Mouse (Mus musculus) telencephalon, adult 2 months (tissue): Measurements from ENCODE around the gene Frmpd3.
"Not testable (repeated sequence)": the region's sequence is repeated elsewhere in the genome, so short reads cannot be mapped to it uniquely, and the experiment has no call there.

Experiments used
- DNase-seq: peaks from one replicate; pipeline ENCODE4 v3.0.0-alpha.2; 2011; ENCODE audit warnings: low read depth, low spot score

Gene Frmpd3

DNA sequence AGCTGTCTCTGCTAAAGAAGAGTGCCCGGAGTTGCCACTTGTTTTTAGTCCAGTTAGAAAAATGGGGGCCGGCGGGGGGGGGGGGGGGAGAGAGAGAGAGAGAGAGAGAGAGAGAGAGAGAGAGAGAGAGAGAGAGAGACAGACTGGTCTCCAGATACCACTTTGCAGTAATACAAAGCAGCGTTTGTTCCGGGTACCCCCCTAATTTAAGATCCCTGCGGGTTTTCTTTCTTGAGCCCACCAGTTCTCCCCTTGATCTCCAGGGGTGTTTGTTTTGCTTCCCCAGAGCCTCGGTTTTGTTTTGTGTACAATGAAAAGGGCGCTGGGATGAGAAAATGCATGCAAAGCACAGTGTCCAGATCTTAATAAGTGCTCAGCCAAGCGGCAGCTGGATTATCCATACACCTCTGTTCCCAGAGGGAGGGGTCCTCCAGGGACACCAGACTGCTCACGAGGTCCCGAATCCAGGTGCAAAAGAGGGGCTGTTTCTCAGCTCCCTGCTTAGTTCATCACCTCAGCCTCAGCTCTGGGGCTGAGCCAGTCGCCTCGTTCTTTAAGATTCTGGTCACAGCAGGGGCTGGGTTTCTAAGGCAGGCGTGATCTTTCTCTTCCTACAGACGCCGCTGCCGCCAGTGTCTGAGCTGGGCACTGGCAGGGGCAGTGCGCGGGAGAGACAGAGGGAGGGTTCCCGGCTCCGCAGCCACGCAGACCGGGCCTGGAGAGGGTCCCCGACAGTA, at the start of gene Frmpd3:
Gene Frmpd3, plus strand, starts transcription at position 608 of the 737 bp plus-strand sequence.
- DNase-seq: no peak

DNA sequence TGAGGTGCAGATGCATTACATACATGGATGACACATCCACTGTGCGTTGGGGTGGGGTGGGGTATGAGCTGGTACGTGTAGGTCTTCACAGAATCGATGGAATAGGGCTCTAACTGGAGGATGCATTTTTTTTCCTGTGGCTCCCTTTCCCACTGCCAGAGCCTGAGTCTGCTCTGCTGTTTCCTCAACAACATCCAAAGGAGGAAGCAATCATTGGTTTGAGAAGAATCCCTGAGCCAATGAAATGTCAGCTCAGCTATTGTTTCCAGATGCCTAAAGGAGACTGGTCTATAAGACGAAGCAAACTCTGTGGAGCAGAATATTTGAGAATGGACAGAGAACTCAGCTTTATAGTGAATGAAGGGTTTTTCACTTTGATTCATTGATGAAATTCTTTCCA, 38.3 kb upstream of the Frmpd3 start:
- no peak for DNase-seq

DNA sequence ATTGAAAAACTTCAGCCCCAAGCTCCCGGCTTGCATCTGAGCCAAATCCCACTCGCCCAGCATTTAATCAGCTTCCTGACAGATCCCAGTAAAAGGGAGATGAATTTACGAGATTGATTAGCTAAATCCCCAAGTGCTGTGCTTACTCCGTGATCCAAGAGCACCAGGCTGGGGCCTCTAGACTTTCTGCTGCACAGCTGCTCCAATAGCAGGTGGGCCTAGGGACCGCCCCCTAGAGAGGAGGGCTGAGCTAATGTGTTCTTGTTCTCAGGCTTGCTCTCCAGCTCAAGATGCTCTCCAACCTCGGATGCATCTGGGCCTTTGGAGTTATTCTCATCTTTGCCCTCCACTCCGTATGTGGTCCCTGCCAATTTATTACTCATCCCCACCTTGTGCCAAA, 36.4 kb upstream of the Frmpd3 start:
- peak; percentile 5 for DNase-seq

DNA sequence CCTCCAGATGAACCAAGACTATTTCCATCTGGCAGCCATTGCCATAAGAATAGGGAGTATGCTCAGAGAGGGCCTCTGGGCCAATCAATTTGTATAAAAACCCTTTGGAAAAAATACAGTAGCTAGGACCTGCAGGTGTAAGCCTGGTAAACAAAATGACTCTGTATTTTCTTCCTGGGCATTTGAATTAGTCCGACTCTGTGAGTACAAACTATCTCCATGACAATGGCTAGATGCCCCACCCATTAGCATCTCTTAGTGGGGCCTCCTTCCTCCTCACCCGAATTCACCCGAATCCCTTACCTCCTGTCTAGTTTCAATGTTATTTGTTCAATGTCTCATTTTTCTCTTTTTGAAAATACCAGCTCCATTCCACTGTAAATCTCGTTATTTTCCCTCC, 24.1 kb upstream of the Frmpd3 start:
- no peak for DNase-seq

DNA sequence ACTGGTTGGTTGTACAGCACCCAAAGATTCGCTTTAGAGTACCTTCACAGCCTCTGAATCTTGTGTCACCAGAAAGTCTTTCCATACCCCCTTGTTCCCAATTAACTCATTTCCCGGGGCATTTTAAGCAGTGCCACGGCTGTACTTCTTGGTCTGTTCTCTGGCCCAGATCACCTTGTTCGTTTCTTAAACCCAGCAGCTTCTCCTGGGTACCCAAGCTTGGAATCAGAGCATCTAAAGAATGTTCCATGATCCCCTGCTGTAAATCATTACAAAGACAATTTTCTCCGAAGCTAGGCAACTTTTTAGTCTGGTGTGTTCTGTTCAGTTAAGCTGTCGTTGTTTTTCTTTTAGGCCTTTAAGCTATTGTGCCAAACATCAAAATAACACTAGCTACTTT, 22.9 kb upstream of the Frmpd3 start:
- DNase-seq: no peak

DNA sequence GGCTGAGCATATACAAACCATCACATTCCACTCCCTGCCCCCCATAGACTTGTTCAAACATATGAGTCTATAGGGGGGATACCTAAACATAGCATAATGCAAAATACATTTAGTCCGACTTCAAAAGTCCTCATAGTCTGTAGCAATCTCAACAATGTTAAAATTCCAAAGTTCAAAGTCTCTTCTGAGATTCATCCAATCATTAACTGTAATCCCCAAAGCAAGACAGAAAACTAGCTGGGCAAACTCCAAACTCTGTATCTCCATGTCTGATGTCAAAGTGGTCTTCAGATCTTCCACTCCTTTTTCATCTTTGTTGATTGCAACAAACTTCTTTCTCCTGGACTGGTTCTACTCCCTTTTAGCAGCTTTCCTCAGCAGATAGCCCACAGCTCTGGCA, 21.4 kb upstream of the Frmpd3 start:
- not testable (repeated sequence) for DNase-seq

DNA sequence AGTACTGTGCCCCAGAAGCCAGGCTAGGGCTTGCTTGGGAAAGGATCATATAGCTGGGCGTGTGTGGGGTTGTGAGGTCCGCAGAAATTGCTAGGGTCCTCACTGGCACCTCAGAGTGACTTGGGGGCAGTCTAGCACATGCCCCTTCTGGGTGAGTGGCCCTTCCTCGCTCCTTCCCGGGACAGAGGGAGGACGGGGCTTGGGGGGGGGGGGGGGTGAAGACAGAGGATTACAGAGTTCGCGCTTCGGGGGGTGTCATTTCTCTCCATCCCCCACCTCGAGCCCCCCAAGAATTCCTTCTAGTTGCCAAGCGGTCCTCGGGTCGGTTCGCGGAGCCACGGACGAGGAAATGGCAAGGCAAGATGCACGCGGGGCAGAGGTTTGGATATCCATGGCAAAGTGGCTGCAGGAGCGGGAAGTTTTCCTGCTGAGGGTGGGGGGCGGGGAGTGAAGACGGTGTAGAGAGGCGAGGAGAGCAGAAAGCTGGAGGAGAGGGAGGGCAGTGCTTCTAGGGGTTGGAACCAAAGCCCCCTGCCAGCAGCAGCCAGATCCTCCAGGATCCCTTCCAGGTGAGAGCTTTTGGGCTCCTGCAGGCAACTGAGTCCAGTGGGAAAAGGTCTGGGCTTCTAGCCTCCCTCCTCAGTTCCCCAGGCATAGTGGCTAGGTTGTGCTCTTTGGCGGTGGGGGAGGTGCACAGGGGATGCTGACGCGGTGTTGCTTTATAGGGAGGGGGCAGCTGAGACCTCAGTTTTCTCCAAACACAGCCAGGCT, 515 bp downstream of the Frmpd3 start:
- DNase-seq: no peak

DNA sequence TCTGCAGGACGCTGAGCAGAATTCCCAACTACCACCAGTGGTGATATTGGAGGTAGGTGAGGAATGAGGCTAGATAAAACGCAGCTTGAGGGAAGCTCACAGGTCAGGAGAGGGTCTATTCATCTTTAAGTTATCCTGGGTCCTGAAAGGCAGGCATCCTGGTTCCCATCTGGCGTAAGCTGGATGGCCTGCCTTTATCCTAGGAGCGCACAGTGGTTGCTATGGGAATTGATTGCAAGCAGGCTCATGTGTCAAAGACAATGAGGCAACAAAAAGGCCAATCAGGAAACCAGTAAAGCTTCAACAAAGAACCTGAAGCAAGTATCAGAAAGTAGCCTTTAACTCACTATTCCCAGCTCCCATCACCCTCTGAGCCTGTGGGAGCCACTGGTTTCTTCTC, 33.6 kb downstream of the Frmpd3 start:
- no peak for DNase-seq

DNA sequence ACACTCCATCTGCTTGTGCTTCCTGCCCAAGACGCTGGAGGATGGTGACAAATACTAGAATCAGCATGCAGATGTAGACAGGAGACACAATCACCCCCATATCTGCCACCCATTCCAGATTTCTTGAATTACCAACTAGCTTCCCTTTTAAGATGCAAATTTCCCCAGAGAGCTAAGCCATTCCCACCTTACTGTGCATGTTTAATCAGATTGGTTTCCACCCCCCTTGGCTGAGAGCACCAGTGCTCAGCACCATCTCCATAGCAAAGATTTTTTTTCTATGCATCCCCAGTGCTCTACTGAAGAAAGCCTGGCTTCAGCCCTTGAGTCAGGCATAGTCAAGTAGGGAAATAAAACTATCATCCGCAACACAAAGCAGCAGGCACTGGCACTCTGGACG, 57.9 kb downstream of the Frmpd3 start:
- peak; percentile 54 for DNase-seq

DNA sequence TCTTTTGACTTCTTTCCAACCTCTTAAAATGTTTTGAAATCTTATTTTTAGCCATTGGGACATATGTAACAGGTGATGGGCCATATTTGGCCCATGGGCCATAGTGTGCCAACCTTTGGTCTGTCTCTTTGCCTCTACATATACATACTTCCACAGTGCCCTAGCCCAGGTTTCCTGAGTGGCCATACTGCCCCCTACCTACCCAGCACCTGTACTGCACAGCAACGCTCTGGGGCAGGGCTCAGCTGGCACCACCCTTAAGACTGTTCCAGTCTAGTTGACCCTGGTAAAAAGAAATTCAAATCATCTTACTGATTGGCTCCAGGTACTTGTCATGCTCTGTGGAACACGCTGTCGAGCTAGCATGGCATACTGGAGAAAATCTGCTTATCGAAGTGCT, 60.8 kb downstream of the Frmpd3 start:
- no peak for DNase-seq

DNA sequence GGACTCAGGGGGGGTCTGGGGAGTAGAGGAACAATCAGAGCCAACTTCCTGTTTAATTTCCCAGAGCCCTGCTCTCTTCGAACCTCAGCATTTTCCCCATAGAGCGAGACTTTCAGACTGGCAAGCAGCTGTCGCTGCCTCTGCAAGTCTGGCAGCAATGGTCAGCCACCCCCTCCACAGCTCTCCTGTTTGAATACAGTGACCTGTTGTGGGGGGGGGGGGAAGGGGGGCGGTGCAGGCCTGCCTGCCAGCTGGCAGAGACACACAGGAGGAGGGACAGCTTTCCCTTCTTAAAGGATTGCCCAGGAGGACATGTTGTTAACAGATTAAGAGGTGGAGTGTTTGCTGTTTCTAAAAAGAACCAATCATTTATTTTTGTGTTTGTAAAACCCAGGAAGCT, 64.0 kb downstream of the Frmpd3 start:
- DNase-seq: no peak

DNA sequence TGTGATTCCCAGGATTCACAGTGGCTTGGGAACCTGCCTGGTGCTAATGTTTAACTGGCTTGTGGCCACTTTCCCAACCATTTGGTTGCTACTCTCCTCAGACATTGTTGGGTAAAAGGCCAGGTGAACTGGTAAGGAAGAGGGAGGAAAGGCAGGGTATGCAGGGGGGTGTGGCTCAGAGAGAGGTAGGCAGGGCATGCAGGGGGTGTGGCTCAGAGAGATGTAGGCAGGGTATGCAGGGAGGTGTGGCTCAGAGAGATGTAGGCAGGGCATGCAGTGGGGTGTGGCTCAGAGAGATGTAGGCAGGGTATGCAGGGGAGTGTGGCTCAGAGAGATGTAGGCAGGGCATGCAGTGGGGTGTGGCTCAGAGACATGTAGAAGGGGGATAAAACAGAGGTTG, 64.4 kb downstream of the Frmpd3 start:
- DNase-seq: no peak

DNA sequence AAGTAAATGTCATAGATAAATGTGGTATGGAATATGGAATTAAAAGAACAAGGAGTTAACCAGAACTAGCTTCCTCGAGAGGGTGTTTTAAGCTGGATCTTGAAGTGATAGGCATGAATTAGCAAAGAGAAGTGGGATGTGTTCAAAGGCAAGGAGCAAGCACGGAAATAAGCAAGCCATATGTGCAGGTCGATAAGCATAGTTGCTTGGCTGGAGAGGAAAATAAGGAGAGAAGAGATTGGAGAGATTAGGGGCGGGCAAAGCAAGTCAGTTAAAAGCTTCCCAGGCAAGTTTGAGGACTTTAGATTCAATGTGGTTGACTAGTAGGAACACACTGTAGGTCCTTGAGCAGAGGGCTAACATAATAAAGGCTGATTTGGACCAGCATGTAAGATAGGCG, 65.5 kb downstream of the Frmpd3 start:
- no peak for DNase-seq

DNA sequence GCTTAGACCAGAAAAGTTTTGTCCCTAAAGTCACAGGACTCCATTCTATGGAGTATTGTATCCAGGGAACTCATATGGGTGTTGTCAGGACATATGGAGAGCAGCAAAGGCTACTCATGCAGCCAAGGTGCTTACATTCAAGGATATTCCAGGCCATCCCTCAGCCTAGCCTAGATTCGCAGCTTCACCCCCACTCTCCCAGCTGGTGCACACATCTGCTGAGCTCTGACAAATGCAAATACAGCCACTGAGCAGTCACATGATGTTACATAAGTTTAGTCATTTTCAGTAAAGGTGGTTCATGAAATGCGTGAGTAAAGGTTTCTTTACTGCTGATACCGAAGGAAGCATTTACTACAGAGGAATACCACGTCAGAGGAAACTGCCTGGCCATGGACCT, 76.4 kb downstream of the Frmpd3 start:
- peak; percentile 56 for DNase-seq

DNA sequence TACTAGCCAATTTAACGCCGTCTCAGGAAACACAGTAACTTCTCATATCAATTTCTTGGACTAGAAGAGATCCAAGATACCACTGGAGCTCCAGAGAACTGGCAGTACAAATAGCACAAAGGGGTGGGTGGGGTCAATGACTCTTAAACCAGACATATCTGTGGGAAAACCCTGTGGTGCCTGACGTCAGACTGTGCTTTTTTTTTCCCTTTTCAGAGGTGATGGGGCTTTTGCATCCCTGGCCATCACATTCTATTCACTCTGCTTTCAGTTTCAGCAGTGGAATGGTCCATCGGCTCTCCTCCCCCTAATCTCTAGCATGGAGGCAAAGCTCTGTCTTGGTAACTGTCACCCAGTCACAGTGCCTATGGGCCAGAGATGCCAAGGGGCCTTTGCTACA, 85.1 kb downstream of the Frmpd3 start:
- DNase-seq: no peak

DNA sequence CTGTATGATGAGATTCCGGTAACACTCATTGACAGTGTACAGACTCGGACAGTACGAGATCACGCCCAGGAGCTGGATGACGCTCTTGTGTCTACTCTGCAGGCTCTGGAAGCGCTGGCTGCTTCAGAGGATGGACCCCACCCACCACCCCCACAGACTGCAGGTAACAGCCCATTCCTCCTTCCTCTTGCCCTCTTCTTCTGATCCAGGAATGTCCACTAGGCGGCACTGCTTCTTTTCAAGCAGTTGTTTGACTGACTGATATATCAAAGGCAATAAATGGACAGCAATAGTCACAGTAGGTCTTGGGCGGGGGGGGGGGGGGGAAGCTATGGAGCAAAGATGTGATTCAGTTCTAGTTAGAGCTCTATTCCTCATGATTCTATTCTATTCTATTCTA, 86.2 kb downstream of the Frmpd3 start:
- DNase-seq: no peak

DNA sequence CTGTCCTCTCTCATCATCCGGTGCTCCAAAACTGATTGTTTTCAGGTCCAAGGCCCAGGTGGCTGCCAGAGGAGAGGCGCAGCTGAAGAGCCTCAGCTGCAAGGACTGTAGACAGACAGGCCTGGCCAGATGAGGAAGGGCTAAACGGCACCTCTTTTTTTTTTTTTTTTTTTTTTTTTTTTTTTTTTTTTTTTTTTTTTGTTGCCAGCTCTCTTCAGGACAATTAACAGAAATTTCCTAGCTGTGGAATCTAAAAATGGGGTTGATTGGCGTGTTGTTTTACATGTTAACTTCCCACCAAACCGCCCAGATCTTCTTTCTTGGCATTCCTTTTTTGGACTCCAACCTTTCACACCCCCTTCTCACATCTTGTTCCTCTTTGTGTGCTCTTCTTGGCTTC, 87.9 kb downstream of the Frmpd3 start:
- DNase-seq: peak; percentile 19

DNA sequence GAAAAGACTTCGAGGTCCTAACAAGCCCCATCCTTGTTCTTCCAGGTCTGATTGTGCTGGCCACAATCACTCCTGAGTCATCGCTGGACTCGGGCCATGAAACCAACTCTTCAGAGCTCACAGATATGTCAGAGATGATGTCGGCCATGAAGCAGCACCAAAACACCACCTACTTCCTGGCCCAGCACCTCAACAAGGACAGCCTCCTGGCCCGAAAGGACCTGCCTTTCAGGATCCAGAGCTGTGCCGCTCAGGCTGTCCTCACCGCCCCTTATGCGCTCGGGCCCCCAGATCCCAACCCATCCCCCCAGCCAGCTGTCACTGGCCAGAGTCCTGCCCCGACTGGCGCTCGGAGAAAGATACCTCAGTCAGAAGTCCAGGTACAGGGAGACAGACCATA, 88.4 kb downstream of the Frmpd3 start:
- no peak for DNase-seq

DNA sequence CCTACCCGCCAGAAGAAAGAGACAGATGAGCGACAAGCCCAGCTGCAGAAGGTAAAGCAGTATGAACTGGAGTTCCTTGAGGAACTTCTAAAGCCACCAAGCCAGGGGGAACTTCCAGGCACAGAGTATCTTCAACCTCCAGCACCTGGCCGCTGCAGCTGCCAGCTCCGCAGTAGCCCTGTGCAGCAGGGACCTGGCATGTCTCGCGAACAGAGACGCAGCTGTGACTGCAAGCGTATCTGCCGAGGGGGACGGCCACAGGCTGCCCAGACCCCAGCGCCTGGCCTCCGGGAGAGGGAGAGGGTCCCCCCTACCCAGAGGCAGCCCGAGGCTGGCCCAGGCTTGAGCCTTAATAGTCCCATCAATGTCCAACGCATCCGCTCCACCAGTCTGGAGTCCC, 89.9 kb downstream of the Frmpd3 start:
- DNase-seq: no peak

DNA sequence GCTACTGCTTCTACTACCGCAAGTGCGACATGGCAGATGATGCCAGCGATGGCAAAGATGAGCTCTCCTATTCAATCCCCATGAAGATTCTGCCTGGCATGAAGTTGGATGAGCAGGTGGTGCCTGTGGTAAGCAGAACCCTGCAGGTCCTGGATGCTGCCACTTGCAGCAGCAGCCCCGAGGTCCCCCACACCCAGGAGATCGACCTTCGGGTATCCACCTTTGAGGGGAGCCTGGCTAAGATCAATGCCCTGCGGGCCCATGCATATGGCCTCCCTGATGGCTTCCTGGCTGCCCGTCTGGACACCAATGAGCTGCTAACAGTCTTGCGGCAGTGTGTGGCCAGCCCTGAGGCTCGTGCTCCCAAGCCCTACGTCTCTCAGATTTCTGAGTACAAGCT, 90.7 kb downstream of the Frmpd3 start:
- DNase-seq: no peak

DNA sequence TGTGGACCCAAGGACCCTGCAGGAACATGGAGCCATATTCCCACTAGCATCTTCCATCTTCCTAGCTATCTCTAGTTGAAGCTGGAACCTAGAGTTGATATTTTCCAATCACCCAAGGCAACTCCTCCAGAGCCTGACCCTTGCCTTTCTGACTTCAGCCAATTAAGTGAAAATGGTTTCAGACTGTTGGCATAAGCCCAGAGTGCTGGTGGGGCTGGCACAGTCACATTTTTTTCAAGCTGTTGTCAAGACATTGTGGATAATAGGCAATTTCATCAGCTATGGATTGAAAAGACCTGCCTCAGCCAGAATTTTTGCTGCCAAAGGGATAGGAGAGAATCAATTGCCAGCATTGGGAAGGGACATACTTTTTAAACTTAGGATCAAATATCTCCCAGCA, 95.8 kb downstream of the Frmpd3 start:
- no peak for DNase-seq

DNA sequence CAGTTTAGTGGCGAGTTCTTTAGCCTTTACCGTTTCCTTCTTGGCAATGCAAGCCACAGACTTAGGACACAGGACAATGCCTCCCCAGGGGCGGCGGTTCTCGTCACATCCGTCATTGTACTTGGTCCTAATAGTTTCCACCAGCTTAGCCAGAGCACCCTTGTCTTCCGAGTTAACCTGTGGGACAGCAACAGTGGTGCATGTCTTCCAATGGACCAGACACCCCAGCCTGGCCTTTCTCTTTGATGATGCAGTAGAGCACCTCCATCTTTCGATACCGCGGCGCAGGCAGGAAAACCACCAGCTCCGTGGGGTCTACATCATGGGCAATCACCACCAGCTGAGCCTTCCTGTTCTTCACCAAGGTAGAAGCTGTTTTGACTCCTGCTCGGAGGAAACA, 103.5 kb downstream of the Frmpd3 start:
- DNase-seq: no peak

DNA sequence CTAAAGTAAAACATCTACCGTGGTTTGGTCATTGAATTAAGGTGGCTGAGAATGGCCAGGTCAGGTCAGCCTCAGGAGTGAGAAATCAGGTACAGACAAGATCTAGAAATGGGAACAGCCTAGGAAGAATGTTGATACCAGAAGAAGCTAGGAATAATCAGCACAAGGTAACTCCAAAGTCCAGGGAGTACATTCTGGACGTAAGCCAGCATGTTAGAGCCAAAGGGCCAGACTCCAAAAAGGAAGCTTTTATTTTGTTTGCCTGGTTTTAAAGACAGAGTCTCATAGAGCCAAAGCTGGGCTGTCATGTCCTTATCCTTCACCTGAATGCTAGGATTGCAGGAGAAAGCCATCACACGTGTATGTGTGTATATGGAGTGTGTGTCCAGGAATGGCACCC, 108.0 kb downstream of the Frmpd3 start:
- DNase-seq: no peak
